Mouse (Mus musculus) spleen, adult 10 weeks (tissue): Measurements from ENCODE around the gene Atp5d. TPM values are rescaled to one million over a fixed set of nuclear protein-coding genes. Genes with fewer than 3 reads are reported as not detected.

ENCODE experiments used
- polyA plus RNA-seq: library from polyadenylated mRNA; stranded (reverse); fragments of 350-450 nt; fragmentation: Illumina TruSeq; extraction: RNeasy Lipid Tissue Mini Kit (QIAGEN cat#74804); gene quantifications from one replicate; pipeline ENCODE4 v1.2.3, GENCODE M21; 2015; ENCODE audit warnings: low replicate concordance; ENCODE audit not compliant: insufficient read depth

Gene Atp5d
- 23.7 TPM for polyA plus RNA-seq

GRCm38 (mm10) chr10:80138553-80139438 is at the start of gene Atp5d:
Atp5d (plus strand) TSS chr10:80138632.

GRCm38 (mm10) chr10:80105460-80105859 is 33.0 kb upstream of the Atp5d start, which contains the start of gene Sbno2:
Sbno2 (minus strand) TSS chr10:80105571.

GRCm38 (mm10) chr10:80115290-80115943 is 23.0 kb upstream of the Atp5d start, which contains the start of gene Stk11:
Stk11 (plus strand) TSS chr10:80115803.

GRCm38 (mm10) chr10:80140666-80141035 is 2.2 kb downstream of the Atp5d start, which contains the start of gene Cbarp:
Cbarp (minus strand) TSS chr10:80140835.

GRCm38 (mm10) chr10:80147719-80148601 is 9.5 kb downstream of the Atp5d start, which contains the start of gene Midn:
Midn (plus strand) TSS chr10:80148272.

GRCm38 (mm10) chr10:80165392-80166128 is 27.1 kb downstream of the Atp5d start, which contains the start of gene Cirbp:
Cirbp (plus strand) TSS chr10:80165985.

GRCm38 (mm10) chr10:80172527-80173292 is 34.3 kb downstream of the Atp5d start, which contains the start of gene 1600002K03Rik:
1600002K03Rik (plus strand) TSS chr10:80172944.

GRCm38 (mm10) chr10:80179068-80180051 is 40.9 kb downstream of the Atp5d start, which contains the start of gene Efna2:
Efna2 (plus strand) TSS chr10:80179482.

Other genes with a start within 250 kb of the Atp5d start
- gene Cfd, start 247.8 kb upstream of the Atp5d start, polyA plus RNA-seq, result 1.0 TPM
- 3.4 TPM for gene Med16, start 229.7 kb upstream of the Atp5d start, polyA plus RNA-seq
- not detected for gene Gm26602, start 227.8 kb upstream of the Atp5d start, polyA plus RNA-seq
- 0.33 TPM for gene Kiss1r, start 221.7 kb upstream of the Atp5d start, polyA plus RNA-seq
- 52.3 TPM for gene R3hdm4, start 217.4 kb upstream of the Atp5d start, polyA plus RNA-seq
- gene Arid3a, start 211.6 kb upstream of the Atp5d start, polyA plus RNA-seq, result 8.9 TPM
- 10.6 TPM for gene Wdr18, start 178.5 kb upstream of the Atp5d start, polyA plus RNA-seq
- gene Grin3b, start 167.9 kb upstream of the Atp5d start, polyA plus RNA-seq, result not detected
- gene Tmem259, start 154.3 kb upstream of the Atp5d start, polyA plus RNA-seq, result 23.2 TPM
- gene Cnn2, start 150.0 kb upstream of the Atp5d start, polyA plus RNA-seq, result 160 TPM
- 10.9 TPM for gene Abca7, start 142.1 kb upstream of the Atp5d start, polyA plus RNA-seq
- 93.1 TPM for gene Arhgap45, start 122.0 kb upstream of the Atp5d start, polyA plus RNA-seq
- gene Polr2e, start 98.8 kb upstream of the Atp5d start, polyA plus RNA-seq, result 19.3 TPM
- 128 TPM for gene Gpx4, start 91.5 kb upstream of the Atp5d start, polyA plus RNA-seq
- 22.6 TPM for gene Sbno2, start 33.1 kb upstream of the Atp5d start, polyA plus RNA-seq
- 58.7 TPM for gene Stk11, start 22.8 kb upstream of the Atp5d start, polyA plus RNA-seq
- 1.2 TPM for gene Cbarp, start 2.2 kb downstream of the Atp5d start, polyA plus RNA-seq
- 29.3 TPM for gene Midn, start 9.6 kb downstream of the Atp5d start, polyA plus RNA-seq
- gene Cirbp, start 27.4 kb downstream of the Atp5d start, polyA plus RNA-seq, result 81.8 TPM
- 13.5 TPM for gene 1600002K03Rik, start 34.3 kb downstream of the Atp5d start, polyA plus RNA-seq
- gene Efna2, start 40.9 kb downstream of the Atp5d start, polyA plus RNA-seq, result 0.35 TPM
- 40.2 TPM for gene Mum1, start 87.8 kb downstream of the Atp5d start, polyA plus RNA-seq
- gene Ndufs7, start 110.5 kb downstream of the Atp5d start, polyA plus RNA-seq, result 17.1 TPM
- gene Gamt, start 122.4 kb downstream of the Atp5d start, polyA plus RNA-seq, result 2.3 TPM
- 74.8 TPM for gene Dazap1, start 122.9 kb downstream of the Atp5d start, polyA plus RNA-seq
- gene Rps15, start 153.8 kb downstream of the Atp5d start, polyA plus RNA-seq, result 623 TPM
- 0.76 TPM for gene Apc2, start 157.3 kb downstream of the Atp5d start, polyA plus RNA-seq
- 11.8 TPM for gene 2310011J03Rik, start 181.9 kb downstream of the Atp5d start, polyA plus RNA-seq
- 0.41 TPM for gene Pcsk4, start 190.9 kb downstream of the Atp5d start, polyA plus RNA-seq
- 0.26 TPM for gene Reep6, start 191.3 kb downstream of the Atp5d start, polyA plus RNA-seq
- gene Adamtsl5, start 209.8 kb downstream of the Atp5d start, polyA plus RNA-seq, result 2.1 TPM
- gene Plk5, start 217.8 kb downstream of the Atp5d start, polyA plus RNA-seq, result not detected
- gene Mex3d, start 249.0 kb downstream of the Atp5d start, polyA plus RNA-seq, result 4.6 TPM